Mouse (Mus musculus) adrenal gland, adult 8-10 months (tissue): ENCODE measurements around the gene Aplp2. TPM values are rescaled to one million over a fixed set of nuclear protein-coding genes. Genes with fewer than 3 reads are reported as not detected.

Source experiments
- DNase-seq: peaks from one replicate; pipeline ENCODE4 v3.0.0; 2022
- total RNA-seq, 4 experiments: library from RNA; stranded (reverse); gene quantifications; 2 replicates each; pipeline ENCODE4 v1.2.4; 2022

Aplp2 gene
- total RNA-seq: 100 to 1,000 TPM; 633 to 794 (median 714) TPM

- DNase-seq: peak; percentile 98
Observed at GRCm38 (mm10) chr9:31211690-31212499, at the start of gene Aplp2. Gene Aplp2, minus strand, starts transcription at chr9:31211815.

GRCm38 (mm10) chr9:31260219-31260618 lies 48.6 kb upstream of the Aplp2 start:
- no peak for DNase-seq

GRCm38 (mm10) chr9:31258237-31258636 lies 46.6 kb upstream of the Aplp2 start:
- no peak for DNase-seq

- no peak for DNase-seq
Observed at GRCm38 (mm10) chr9:31255953-31256352, 44.3 kb upstream of the Aplp2 start.

- DNase-seq: no peak
Observed at GRCm38 (mm10) chr9:31254697-31255004, 43.0 kb upstream of the Aplp2 start.

GRCm38 (mm10) chr9:31253866-31254696 lies 42.5 kb upstream of the Aplp2 start:
- DNase-seq: peak; percentile 33

- peak; percentile 32 for DNase-seq
Observed at GRCm38 (mm10) chr9:31253311-31253734, 41.7 kb upstream of the Aplp2 start.

- DNase-seq: peak; percentile 75
Observed at GRCm38 (mm10) chr9:31252182-31252799, 40.7 kb upstream of the Aplp2 start.

GRCm38 (mm10) chr9:31247447-31248220 lies 36.0 kb upstream of the Aplp2 start:
- DNase-seq: no peak

- DNase-seq: no peak
Observed at GRCm38 (mm10) chr9:31246421-31246820, 34.8 kb upstream of the Aplp2 start.

- no peak for DNase-seq
Observed at GRCm38 (mm10) chr9:31245006-31245405, 33.4 kb upstream of the Aplp2 start.

GRCm38 (mm10) chr9:31243939-31244333 lies 32.3 kb upstream of the Aplp2 start:
- DNase-seq: no peak

- peak; percentile 43 for DNase-seq
Observed at GRCm38 (mm10) chr9:31243306-31243938, 31.8 kb upstream of the Aplp2 start.

GRCm38 (mm10) chr9:31241208-31241699 lies 29.6 kb upstream of the Aplp2 start:
- peak; percentile 73 for DNase-seq

- no peak for DNase-seq
Observed at GRCm38 (mm10) chr9:31240522-31241207, 29.1 kb upstream of the Aplp2 start.

GRCm38 (mm10) chr9:31239551-31239950 lies 27.9 kb upstream of the Aplp2 start:
- no peak for DNase-seq

GRCm38 (mm10) chr9:31238526-31238925 lies 26.9 kb upstream of the Aplp2 start:
- no peak for DNase-seq

- DNase-seq: no peak
Observed at GRCm38 (mm10) chr9:31236079-31236478, 24.5 kb upstream of the Aplp2 start.

GRCm38 (mm10) chr9:31235489-31235888 lies 23.9 kb upstream of the Aplp2 start:
- DNase-seq: no peak

GRCm38 (mm10) chr9:31235030-31235429 lies 23.4 kb upstream of the Aplp2 start:
- DNase-seq: no peak

- DNase-seq: no peak
Observed at GRCm38 (mm10) chr9:31226541-31226940, 14.9 kb upstream of the Aplp2 start.
